Mouse (Mus musculus) cerebellum, adult 8-10 months (tissue): ENCODE results near the gene Rnf32.

ENCODE experiments used
- DNase-seq: peaks from one replicate; pipeline ENCODE4 v3.0.0; 2022

The Rnf32 gene

GRCm38 (mm10) chr5:29195570-29196263 is at the start of gene Rnf32:
Rnf32 (plus strand) TSS chr5:29195992.
- peak; percentile 87 for DNase-seq

GRCm38 (mm10) chr5:29150146-29150545 is 45.6 kb upstream of the Rnf32 start:
- no peak for DNase-seq

- DNase-seq, result no peak
Measured at GRCm38 (mm10) chr5:29159849-29160248, 35.9 kb upstream of the Rnf32 start.

GRCm38 (mm10) chr5:29166947-29167346 is 28.8 kb upstream of the Rnf32 start:
- no peak for DNase-seq

- DNase-seq, result no peak
Measured at GRCm38 (mm10) chr5:29170193-29170592, 25.6 kb upstream of the Rnf32 start.

- DNase-seq, result no peak
Measured at GRCm38 (mm10) chr5:29171165-29171564, 24.6 kb upstream of the Rnf32 start.

GRCm38 (mm10) chr5:29186798-29187197 is 9.0 kb upstream of the Rnf32 start:
- no peak for DNase-seq

- no peak for DNase-seq
Measured at GRCm38 (mm10) chr5:29195231-29195569, 592 bp upstream of the Rnf32 start.

- no peak for DNase-seq
Measured at GRCm38 (mm10) chr5:29196264-29196658, 469 bp downstream of the Rnf32 start.

- DNase-seq, result no peak
Measured at GRCm38 (mm10) chr5:29197187-29197586, 1.4 kb downstream of the Rnf32 start.

- DNase-seq, result no peak
Measured at GRCm38 (mm10) chr5:29198960-29199488, 3.2 kb downstream of the Rnf32 start.

- no peak for DNase-seq
Measured at GRCm38 (mm10) chr5:29199868-29200267, 4.1 kb downstream of the Rnf32 start.

GRCm38 (mm10) chr5:29205690-29206089 is 9.9 kb downstream of the Rnf32 start:
- no peak for DNase-seq

- no peak for DNase-seq
Measured at GRCm38 (mm10) chr5:29211980-29212555, 16.3 kb downstream of the Rnf32 start.

GRCm38 (mm10) chr5:29217997-29218396 is 22.2 kb downstream of the Rnf32 start:
- no peak for DNase-seq

- no peak for DNase-seq
Measured at GRCm38 (mm10) chr5:29224089-29224488, 28.3 kb downstream of the Rnf32 start.

- no peak for DNase-seq
Measured at GRCm38 (mm10) chr5:29230481-29230880, 34.7 kb downstream of the Rnf32 start.

- no peak for DNase-seq
Measured at GRCm38 (mm10) chr5:29238379-29238778, 42.6 kb downstream of the Rnf32 start.

GRCm38 (mm10) chr5:29244769-29245168 is 49.0 kb downstream of the Rnf32 start:
- no peak for DNase-seq

GRCm38 (mm10) chr5:29250795-29251495 is 55.2 kb downstream of the Rnf32 start:
- no peak for DNase-seq

GRCm38 (mm10) chr5:29251496-29251873 is 55.7 kb downstream of the Rnf32 start:
- DNase-seq, result no peak

- DNase-seq, result no peak
Measured at GRCm38 (mm10) chr5:29253876-29254275, 58.1 kb downstream of the Rnf32 start.

- no peak for DNase-seq
Measured at GRCm38 (mm10) chr5:29270879-29271278, 75.1 kb downstream of the Rnf32 start.

- DNase-seq, result no peak
Measured at GRCm38 (mm10) chr5:29273426-29273825, 77.6 kb downstream of the Rnf32 start.
